Mouse (Mus musculus) hindbrain, embryonic 14.5 days (tissue): ENCODE measurements around the gene Ppp1r3e. TPM values are rescaled to one million over a fixed set of nuclear protein-coding genes. Genes with fewer than 3 reads are reported as not detected.

Experiments
- ATAC-seq: fragments of 200-750 bp; cut with Nextera tagmentation; 2 replicates; pipeline ENCODE4 v1.8.0; 2017; ENCODE audit warnings: moderate number of reproducible peaks, mild to moderate bottlenecking, moderate TSS enrichment, moderate library complexity; ENCODE audit not compliant: low FRiP score
- DNase-seq: peaks from one replicate; pipeline ENCODE4 v3.0.0-alpha.2; 2015; ENCODE audit warnings: low spot score
- H3K27ac ChIP-seq: fragments of 300-500 bp; sonication (generic); 2 replicates; pipeline ENCODE4 v1.5.1; 2014; ENCODE audit warnings: mild to moderate bottlenecking, moderate library complexity
- H3K27me3 ChIP-seq: fragments of 300-500 bp; sonication (generic); 2 replicates; pipeline ENCODE4 v1.6.1; 2014; ENCODE audit warnings: mild to moderate bottlenecking, low read length, mixed read lengths; ENCODE audit not compliant: control insufficient read depth, insufficient read depth
- H3K36me3 ChIP-seq: fragments of 300-500 bp; sonication (generic); replicated peaks from 2 replicates; pipeline ENCODE4 v1.6.1; 2014; ENCODE audit not compliant: control insufficient read depth, insufficient read depth
- H3K4me1 ChIP-seq: fragments of 300-500 bp; sonication (generic); replicated peaks from 2 replicates; pipeline ENCODE4 v1.6.1; 2014; ENCODE audit warnings: antibody characterized with exemption, low read length, mixed read lengths; ENCODE audit not compliant: control insufficient read depth, insufficient read depth
- H3K4me2 ChIP-seq: fragments of 300-500 bp; sonication (generic); replicated peaks from 2 replicates; pipeline ENCODE4 v1.6.1; 2014; ENCODE audit warnings: mild to moderate bottlenecking, moderate library complexity
- H3K4me3 ChIP-seq: fragments of 300-500 bp; sonication (generic); replicated peaks from 2 replicates; pipeline ENCODE4 v1.5.1; 2014; ENCODE audit warnings: mild to moderate bottlenecking, low read length
- H3K9ac ChIP-seq: fragments of 300-500 bp; sonication (generic); 2 replicates; pipeline ENCODE4 v1.6.1; 2014
- H3K9me3 ChIP-seq: fragments of 300-500 bp; sonication (generic); 2 replicates; pipeline ENCODE4 v1.6.1; 2016; ENCODE audit warnings: low read length; ENCODE audit not compliant: control insufficient read depth
- WGBS: fragments of 180-500 bp; shearing (Covaris S2); extraction: QIAGEN DNeasy Blood & Tissue Kit; methylation state at CpG from one replicate; pipeline ENCODE4 v1.1.7; 2014; 5-methylcytosine and 5-hydroxymethylcytosine counted together
- polyA plus RNA-seq: library from polyadenylated mRNA; unstranded; fragments of >200 nt; fragmentation: Nextera tagmentation; extraction: Ambion mirVana; gene quantifications from 2 replicates; pipeline ENCODE4 v1.2.1, GENCODE M21; 2014

The Ppp1r3e gene
- polyA plus RNA-seq, 1 experiment from 2014 or later: 5.0 TPM

DNA sequence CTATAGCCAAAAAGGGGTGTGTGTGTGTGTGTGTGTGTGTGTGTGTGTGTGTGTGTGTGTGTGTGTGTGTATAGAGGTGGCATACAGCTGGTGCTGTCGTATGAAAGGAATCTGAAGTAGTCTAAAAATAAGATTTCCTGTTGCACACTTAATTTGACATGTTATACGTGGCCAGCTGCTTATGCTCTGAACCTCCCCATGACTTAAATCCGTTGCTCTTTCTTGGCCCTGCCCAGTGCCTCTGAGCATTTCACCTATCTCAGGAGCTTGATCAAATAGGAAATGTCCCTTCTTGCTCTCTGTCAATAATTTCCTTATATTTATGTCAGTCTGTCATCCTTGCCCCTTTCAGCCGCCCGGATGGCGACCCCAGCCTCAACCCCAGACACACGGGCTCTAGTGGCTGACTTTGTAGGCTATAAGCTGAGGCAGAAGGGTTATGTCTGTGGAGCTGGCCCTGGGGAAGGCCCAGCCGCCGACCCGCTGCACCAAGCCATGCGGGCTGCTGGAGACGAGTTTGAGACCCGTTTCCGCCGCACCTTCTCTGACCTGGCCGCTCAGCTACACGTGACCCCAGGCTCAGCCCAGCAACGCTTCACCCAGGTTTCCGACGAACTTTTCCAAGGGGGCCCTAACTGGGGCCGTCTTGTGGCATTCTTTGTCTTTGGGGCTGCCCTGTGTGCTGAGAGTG lies 6.8 kb upstream of the Ppp1r3e start:
- H3K36me3 ChIP-seq: peaks cover 16% of the 10 kb centered on the region
- H3K9ac ChIP-seq: peak overlapping the region; percentile 90
- no peak for ATAC-seq
- H3K27ac ChIP-seq: 0 out of 2 replicates have a peak overlapping the region, but pooled peaks have one; percentile 93
- H3K4me2 ChIP-seq: peak overlapping the region; percentile 81
- peak overlapping the region; percentile 51 for H3K4me3 ChIP-seq
- H3K9me3 ChIP-seq: no peaks in the 10 kb centered on the region
- WGBS: 33% methylated on average over 21 of the region's 21 CpGs
- DNase-seq: no peak
- no peaks in the 10 kb centered on the region for H3K27me3 ChIP-seq
- H3K4me1 ChIP-seq: peaks cover 21% of the 10 kb centered on the region

DNA sequence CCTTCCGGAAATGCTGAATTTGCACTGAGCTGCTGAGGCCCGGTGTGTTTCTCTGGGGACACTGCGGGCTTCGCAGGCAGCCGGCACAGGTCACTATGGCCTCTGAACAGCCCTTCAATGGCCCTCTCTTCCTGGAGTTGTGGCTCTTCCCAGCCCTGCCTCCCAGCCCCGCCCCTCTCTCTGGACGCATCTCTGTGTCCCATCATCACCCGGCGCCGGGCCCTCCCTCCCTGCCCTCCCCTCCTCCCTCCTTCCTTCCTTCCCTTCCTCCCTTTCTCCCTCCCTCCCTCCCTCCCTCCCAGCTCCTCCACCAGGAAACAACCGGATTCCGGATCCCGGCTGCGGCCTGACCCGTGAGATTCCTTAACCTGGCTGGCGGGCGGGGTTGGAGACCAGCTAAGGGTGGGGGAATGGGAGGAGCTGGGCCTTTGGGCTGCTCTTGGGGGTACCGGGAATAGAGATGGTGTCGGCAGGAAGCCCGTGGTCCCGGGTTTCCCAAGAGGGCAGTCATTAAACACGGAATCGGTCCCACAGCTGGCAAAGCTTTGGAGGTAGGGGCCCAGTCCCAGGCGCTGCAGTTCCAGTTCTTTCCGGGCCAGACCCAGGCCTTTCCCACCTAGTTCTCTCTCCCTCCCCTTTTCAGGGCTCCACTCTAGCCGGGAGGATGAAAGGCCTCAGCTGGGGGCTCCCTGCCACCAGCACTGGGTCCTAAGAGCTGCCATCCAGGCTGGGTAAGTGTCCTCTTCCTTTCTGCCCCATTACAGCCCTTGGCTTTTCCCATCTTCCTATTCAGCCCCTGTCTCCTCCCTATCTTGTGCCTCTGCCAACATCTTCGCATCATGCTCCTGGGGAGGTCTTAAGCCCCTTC lies 6.0 kb upstream of the Ppp1r3e start, which contains the start of the genes Bcl2l2 and Gm20521:
Bcl2l2 (plus strand) TSS at position 224 of the 868 bp plus-strand sequence.
Gm20521 (plus strand) TSS at position 288 of the 868 bp plus-strand sequence.
- peak within 1 kb of the TSS; percentile 51 for H3K4me3 ChIP-seq
- 1% methylated on average over 27 of the region's 27 CpGs for WGBS
- peak within 1 kb of the TSS; percentile 81 for H3K4me2 ChIP-seq
- DNase-seq: peak; percentile 75
- peaks cover 16% of the 10 kb centered on the region for H3K36me3 ChIP-seq
- H3K27ac ChIP-seq: peak within 1 kb of the TSS; percentile 93
- H3K4me1 ChIP-seq: peaks cover 21% of the 10 kb centered on the region
- peak; percentile 88 for ATAC-seq
- H3K27me3 ChIP-seq: peaks cover 3% of the 10 kb centered on the region; the same call in 1 of the 2 replicates
- no peaks in the 10 kb centered on the region for H3K9me3 ChIP-seq
- peak within 1 kb of the TSS; percentile 90 for H3K9ac ChIP-seq

DNA sequence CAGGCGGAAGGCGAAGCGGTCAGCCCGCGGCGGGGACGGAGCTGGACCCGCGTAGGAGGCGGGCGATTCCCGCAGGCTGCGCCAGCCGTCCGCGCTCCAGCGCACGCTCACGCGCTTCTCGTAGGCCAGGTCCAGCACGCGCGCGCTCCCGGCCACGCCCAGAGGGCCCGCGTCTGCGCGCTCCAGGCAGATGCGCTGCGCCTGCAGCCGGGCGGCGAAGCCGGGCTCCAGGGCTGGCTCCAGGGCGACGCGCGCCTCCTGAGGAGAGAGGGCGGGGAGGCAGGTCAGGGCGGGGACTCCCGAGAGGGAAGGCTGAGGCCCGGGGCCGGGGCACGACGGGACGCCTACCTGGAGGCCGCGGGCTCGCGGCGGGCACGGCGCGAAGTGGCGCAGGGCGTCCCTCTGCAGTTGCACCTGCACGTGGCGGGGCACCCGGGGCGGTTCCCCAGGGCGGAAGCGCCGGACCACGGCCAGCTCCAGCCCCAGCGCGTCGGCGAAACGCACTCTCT lies 757 bp downstream of the Ppp1r3e start:
- Histone ChIP-seq H3K27me3 (peaks cover 6% of the 10 kb centered on the region; the same call in 1 of the 2 replicates), H3K4me2 (peak overlapping the region; percentile 92), H3K9me3 (no peaks in the 10 kb centered on the region), H3K4me1 (peaks cover 8% of the 10 kb centered on the region; the same call in 1 of the 2 replicates), H3K9ac (peak overlapping the region; percentile 86), H3K4me3 (peak overlapping the region; percentile 71), H3K27ac (peak overlapping the region; percentile 95), H3K36me3 (peaks cover 7% of the 10 kb centered on the region)
- ATAC-seq (peak; percentile 91), DNase-seq (peak; percentile 92)
- WGBS: under 1% methylated on average over 65 of the region's 72 CpGs

DNA sequence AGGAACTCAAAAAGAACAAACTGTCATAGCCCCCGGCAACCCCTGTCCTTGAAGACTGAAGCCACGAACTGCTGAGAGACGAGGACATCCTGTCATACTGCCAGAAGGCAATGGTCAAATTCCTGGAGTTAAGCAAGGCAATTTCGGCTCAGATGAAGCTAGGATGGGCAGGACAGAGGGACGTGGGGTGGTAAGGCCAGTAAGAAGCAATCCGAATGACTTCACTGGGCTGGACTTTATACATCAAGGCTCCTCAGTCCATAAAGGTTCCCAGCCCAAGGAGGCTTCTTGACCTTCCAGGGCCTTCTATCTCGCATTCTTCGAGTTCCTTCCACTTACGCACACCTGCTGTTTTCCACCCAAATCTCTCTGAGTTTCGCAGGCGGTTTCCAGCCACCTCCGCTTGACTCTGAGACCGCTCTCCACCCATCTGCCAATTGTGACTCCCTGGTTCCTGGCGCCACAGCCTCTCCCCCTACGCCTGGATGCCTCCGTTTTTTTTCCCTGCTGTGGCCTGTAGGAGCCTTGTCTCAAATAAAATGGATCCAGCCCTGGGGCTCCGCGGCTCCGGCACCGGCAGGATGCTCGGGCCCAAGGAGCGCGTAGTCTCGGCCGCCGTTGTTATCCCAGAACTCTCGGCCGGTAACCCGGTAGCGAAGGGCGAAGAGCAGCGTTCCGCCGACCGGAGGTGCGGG lies 1.4 kb downstream of the Ppp1r3e start:
- 2% methylated on average over 35 of the region's 36 CpGs for WGBS
- Histone ChIP-seq H3K9ac (peak overlapping the region; percentile 86), H3K4me3 (peak overlapping the region; percentile 71), H3K27me3 (peaks cover 6% of the 10 kb centered on the region; the same call in 1 of the 2 replicates), H3K27ac (peak overlapping the region; percentile 95), H3K4me1 (peaks cover 8% of the 10 kb centered on the region; the same call in 1 of the 2 replicates), H3K9me3 (no peaks in the 10 kb centered on the region), H3K4me2 (peak overlapping the region; percentile 92), H3K36me3 (peaks cover 7% of the 10 kb centered on the region)
- DNase-seq (peak; percentile 25), ATAC-seq (peak; percentile 74)

DNA sequence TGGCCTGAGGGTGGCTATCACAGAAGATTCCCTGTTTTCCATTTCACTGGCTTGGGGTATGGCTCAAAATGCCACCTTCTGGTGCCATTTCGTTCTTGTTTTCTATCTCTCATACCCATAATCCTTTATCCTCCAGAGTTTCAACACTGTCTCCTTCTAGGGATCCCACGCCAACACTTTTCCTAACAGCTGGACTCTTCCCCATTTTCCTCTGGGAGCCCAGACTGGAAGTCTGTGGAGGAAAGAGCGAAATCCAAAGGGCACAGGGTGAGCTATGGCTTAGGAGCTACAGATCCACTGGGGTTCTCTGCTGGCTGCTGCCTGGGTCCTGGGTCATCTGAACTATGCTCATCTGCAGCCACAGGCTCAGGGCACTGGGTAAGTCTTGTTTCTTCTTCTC lies 3.2 kb downstream of the Ppp1r3e start:
- peaks cover 6% of the 10 kb centered on the region; the same call in 1 of the 2 replicates for H3K27me3 ChIP-seq
- 89% methylated on average over 3 of the region's 3 CpGs for WGBS
- H3K27ac ChIP-seq: no peak overlapping the region
- peaks cover 7% of the 10 kb centered on the region for H3K36me3 ChIP-seq
- no peaks in the 10 kb centered on the region for H3K9me3 ChIP-seq
- ATAC-seq (no peak), DNase-seq (no peak)
- H3K4me3 ChIP-seq: no peak overlapping the region
- no peak overlapping the region for H3K9ac ChIP-seq
- H3K4me2 ChIP-seq: no peak overlapping the region
- peaks cover 8% of the 10 kb centered on the region; the same call in 1 of the 2 replicates for H3K4me1 ChIP-seq

DNA sequence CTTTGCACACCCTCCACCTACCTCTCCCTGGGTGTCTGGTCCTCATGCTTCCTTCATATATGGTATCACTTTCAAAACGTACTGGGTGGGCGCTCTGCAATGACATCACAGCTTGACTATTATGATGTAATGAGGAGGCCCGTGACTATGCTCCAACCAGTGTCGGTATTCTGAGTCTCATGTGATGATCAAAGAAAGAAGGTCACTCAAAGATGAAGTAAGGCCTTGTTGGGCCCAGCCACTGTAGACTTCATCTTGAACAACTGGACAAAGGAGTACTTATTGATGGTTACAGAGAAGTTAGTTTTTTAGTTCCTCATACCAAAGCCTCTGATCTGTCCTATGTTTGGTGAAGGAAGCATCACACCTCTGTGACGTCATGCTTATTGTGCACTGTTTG lies 6.5 kb downstream of the Ppp1r3e start, which contains the start of gene Homez:
Homez (minus strand) TSS at position 101 of the 400 bp plus-strand sequence.
- no peaks in the 10 kb centered on the region for H3K27me3 ChIP-seq
- ATAC-seq (no peak), DNase-seq (no peak)
- no peak within 1 kb of the TSS for H3K4me2 ChIP-seq
- no peak within 1 kb of the TSS for H3K9ac ChIP-seq
- H3K9me3 ChIP-seq: no peaks in the 10 kb centered on the region
- H3K4me1 ChIP-seq: peaks cover 8% of the 10 kb centered on the region; the same call in 1 of the 2 replicates
- WGBS: 88% methylated on average over 5 of the region's 5 CpGs
- no peak within 1 kb of the TSS for H3K4me3 ChIP-seq
- H3K27ac ChIP-seq: no peak within 1 kb of the TSS
- peaks cover 7% of the 10 kb centered on the region for H3K36me3 ChIP-seq

DNA sequence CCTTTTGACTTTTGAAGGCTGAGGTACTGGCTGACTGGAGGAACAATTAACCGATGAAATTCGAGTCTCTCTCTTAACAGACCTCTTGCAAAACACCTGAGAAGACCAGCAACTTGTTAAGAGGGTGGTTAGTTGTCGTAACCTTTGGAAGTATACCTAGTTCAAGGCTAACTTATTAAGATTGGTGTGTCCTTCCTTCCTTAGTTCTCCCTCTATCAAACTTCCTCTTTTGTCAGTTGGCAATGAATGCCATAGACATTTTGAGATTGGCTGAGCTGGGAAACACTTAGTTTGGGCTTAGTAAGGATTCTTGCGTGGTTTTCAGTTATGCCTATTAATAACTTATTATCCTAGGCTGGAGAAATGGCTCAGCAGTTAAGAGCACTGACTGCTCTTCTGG lies 9.3 kb downstream of the Ppp1r3e start:
- Histone ChIP-seq H3K4me3 (no peak overlapping the region), H3K27ac (no peak overlapping the region), H3K36me3 (peaks cover 7% of the 10 kb centered on the region), H3K4me1 (peaks cover 5% of the 10 kb centered on the region), H3K9ac (no peak overlapping the region), H3K4me2 (no peak overlapping the region), H3K9me3 (no peaks in the 10 kb centered on the region), H3K27me3 (no peaks in the 10 kb centered on the region)
- WGBS: 93% methylated on average over 4 of the region's 4 CpGs
- no peak for DNase-seq
- ATAC-seq: no peak

DNA sequence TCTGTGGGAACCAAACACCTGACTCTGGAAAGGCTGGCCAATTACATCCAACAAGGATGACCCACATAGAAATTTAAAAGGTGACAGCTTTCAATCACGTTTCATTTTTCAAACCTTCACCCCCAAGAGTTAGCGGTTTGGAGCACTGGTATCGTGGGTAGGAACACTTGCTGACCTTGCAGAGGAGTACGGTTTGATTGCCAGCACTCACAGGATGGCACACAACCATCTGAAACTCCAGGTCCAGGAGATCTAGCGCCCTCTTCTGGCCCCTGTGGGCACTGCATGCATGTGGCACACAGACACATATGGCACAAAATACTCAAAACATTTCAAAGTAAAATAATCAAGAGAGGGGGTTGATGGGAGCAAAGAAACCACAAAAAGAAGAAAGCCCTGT lies 10.4 kb downstream of the Ppp1r3e start:
- no peaks in the 10 kb centered on the region for H3K27me3 ChIP-seq
- 63% methylated on average over 5 of the region's 5 CpGs for WGBS
- no peak overlapping the region for H3K27ac ChIP-seq
- H3K36me3 ChIP-seq: peaks cover 2% of the 10 kb centered on the region; the same call in 1 of the 2 replicates
- DNase-seq (no peak), ATAC-seq (no peak)
- H3K9me3 ChIP-seq: no peaks in the 10 kb centered on the region
- H3K9ac ChIP-seq: no peak overlapping the region
- H3K4me1 ChIP-seq: peaks cover 7% of the 10 kb centered on the region
- no peak overlapping the region for H3K4me2 ChIP-seq
- no peak overlapping the region for H3K4me3 ChIP-seq
